Mouse (Mus musculus) brain, embryonic 14.5 days (tissue): ENCODE measurements around the gene Kat7.

Source experiments
- CTCF ChIP-seq: fragments of 200-500 bp; IDR thresholded peaks from 2 replicates; pipeline ENCODE4 v1.5.1; 2012; ENCODE audit warnings: inconsistent platforms, mild to moderate bottlenecking, moderate library complexity, borderline replicate concordance; ENCODE audit not compliant: insufficient read depth, insufficient read length; ENCODE audit errors: extremely low read depth
- POLR2A ChIP-seq: fragments of 200-500 bp; IDR thresholded peaks from 2 replicates; pipeline ENCODE4 v1.6.1; 2012; ENCODE audit warnings: mild to moderate bottlenecking, inconsistent platforms, borderline replicate concordance; ENCODE audit not compliant: poor library complexity, insufficient read depth, insufficient read length, severe bottlenecking; ENCODE audit errors: extremely low read depth

- TF ChIP-seq CTCF (no peak), POLR2A (no peak)
These were observed 18.6 kb upstream of the Kat7 start for GRCm38 (mm10) chr11:95328629-95329028.
